Mouse (Mus musculus) heart, postnatal 14 days (tissue): ENCODE measurements around the gene Nck2. TPM values are rescaled to one million over a fixed set of nuclear protein-coding genes. Genes with fewer than 3 reads are reported as not detected.
A peak's percentile ranks its signal among the peaks of the same experiment; 100 is the strongest.

Source experiments
- DNase-seq, 2 experiments: peaks; one replicate each; pipeline ENCODE4 v3.0.0; 2021 to 2022
- intact Hi-C: fragments of 180-260 bp; cut with DNase I; formaldehyde crosslinking; loops from one replicate; pipeline ENCODE4 v1.15.1; 2025
- total RNA-seq, 2 experiments: library from RNA; stranded (reverse); gene quantifications; 2 replicates each; pipeline ENCODE4 v1.2.3; 2021

The Nck2 gene
- total RNA-seq, 2 experiments from 2014 or later: 21.0 to 22.4 TPM

DNA sequence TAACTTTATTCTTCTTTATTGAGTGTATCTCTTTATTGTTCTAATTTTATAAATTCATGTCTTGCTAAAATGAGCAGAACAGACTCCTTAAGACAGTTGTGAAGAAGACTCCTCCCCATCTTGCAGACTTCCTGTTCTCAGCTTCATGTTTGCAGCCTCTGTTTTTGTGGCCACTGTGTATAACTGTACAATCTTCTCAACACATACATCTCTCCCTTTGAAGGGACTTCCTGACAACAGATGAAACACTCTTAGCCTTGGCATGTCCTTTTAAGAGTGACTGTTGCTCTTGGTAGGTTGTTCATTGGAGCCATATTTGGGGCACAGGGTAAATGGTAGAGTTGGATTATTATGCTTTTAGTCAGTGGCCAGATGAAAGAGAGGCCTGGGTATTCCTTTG, 20.6 kb downstream of the Nck2 start:
- DNase-seq: no peak
- intact Hi-C loops: no loop called here

DNA sequence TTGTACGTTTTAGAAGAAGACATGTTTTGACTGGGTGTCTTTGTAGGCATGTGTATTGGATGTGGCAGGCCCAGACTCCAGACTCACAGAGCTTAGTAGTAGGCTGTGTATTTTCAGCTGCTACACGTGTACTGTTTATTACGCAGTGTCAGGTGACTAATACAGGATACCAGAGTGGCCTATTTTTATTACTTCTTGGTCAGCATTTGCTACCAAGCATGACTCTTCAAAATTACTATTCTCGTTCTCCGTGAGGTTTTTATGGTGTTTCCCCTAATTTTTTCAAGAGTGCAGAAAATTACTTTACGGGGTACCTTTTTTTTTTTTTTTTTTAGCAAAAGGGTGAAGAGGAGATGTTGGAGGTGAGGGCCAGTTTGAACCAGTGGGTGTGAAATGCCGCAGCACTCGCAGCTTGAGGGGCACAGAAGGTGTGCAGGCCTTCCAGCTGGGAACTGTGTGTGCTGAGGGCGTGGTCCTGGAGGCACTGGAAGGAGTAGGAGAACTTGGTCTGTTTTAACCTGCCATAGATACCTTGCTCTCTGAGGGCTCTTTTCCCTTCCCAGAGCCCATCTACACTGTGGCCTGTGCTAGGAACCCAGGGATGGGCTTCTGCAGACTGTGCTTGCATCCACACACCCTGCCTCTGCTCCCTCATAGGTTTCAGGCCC, 21.7 kb downstream of the Nck2 start:
- DNase-seq: no peak
- intact Hi-C loops: no loop called here

GRCm38 (mm10) chr1:43467656-43468055, 23.3 kb downstream of the Nck2 start:
- peak; percentile 23 to 36 for DNase-seq
- intact Hi-C loops: no loop called here

DNA sequence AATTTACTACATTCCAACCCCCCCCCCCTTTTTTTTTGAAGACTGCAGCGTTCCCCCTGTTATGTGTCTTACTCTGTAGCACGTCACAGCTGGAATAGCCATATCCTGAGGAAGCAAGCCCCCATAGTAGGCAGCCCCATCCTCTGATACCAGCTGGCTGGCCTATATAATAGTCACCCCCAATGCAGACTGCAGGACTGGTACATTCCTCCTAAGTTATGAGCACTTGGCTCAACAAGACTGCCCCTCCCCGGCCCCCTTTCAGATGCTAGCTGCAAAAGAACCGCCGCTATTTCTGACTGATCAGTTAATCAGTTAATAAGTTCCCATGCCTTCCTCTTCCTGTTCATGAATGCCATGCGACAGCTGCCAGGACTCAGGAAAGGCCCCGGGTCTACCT, 23.8 kb downstream of the Nck2 start:
- no peak for DNase-seq
- intact Hi-C loops: no loop called here

DNA sequence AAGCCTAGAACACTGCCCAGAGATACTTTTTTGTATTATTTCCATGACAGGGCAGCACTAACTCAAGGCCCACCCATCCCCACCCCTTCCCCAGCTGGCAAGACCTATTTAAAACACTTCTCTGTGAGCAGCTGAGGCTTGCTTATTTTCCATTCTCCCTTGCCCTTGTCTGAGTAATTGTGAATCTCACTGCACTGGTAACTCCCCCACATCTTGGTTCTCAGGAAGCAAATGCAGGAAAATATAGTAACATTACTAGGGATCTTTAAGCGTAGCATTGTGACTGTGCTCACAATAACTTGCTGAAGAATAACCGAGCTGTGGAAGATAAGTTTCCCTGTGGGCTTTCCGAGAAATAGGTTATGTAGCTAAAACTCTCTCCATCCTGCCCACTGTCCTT, 24.6 kb downstream of the Nck2 start:
- intact Hi-C loops: no loop called here

GRCm38 (mm10) chr1:43470421-43471179, 26.2 kb downstream of the Nck2 start:
- intact Hi-C loops: no loop called here
- DNase-seq: no peak

More for the DNA sequence above, 24.6 kb downstream of the Nck2 start:
- DNase-seq: no peak

- DNase-seq: no peak
- intact Hi-C loops: no loop called here
These were observed 27.0 kb downstream of the Nck2 start for GRCm38 (mm10) chr1:43471180-43472045.

DNA sequence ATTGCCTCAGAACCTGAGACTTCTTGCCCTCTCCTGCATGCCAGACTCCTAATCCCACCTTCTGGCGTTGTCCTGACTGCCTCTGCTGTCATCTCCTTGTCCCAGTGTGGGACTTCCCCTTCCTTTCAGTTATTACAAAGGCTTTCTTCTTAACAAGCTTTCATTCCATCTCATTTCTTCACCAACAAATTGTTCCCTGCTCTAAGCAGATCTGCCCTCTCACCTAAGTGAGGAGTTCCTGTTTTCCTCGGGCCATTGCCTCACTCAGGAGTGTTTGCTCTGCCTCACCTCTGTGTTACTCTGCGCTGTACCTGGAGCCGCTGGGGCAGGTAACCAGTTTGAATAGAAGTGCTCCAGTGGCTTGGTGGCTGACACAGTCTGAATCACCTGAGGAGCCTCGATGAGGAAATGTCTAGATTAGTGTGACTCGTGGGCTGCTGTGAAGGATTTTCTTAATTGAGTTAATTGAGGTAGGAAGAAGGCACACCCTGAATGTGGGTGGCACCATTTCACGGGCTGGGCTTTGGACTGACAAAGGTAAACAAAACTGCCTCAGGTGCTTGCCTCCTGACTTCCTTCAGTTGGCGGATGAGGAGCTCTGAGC, 27.8 kb downstream of the Nck2 start:
- DNase-seq: no peak
- intact Hi-C loops: no loop called here

- intact Hi-C loops: no loop called here
- no peak for DNase-seq
These were observed 29.6 kb downstream of the Nck2 start for GRCm38 (mm10) chr1:43473734-43474534.

- intact Hi-C loops: no loop called here
These were observed 30.4 kb downstream of the Nck2 start for GRCm38 (mm10) chr1:43474535-43475409.

GRCm38 (mm10) chr1:43477954-43478353, 33.6 kb downstream of the Nck2 start:
- DNase-seq: no peak
- intact Hi-C loops: no loop called here

More at GRCm38 (mm10) chr1:43474535-43475409, 30.4 kb downstream of the Nck2 start:
- DNase-seq: peak; percentile 13 to 28

- intact Hi-C loops: no loop called here
- no peak for DNase-seq
These were observed 40.8 kb downstream of the Nck2 start for GRCm38 (mm10) chr1:43485204-43485603.

DNA sequence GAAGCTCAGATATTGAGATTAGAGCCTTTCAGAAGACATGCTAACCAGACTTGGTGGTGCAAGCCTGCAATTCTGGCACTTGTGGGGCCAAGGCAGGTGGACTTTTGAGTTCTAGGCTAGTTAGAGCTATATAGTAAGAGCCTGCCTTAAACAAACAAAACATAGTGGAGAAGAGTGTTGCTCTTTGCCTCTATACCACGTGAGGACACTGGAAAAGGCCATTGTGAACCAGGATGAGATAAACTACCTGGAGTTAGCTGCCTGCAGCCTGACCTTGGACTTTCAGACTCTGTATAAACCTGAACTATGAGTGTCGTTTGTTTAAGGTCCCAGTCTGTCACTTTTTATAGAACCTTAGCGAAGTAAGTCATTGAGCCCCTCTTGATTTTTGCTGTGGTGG, 42.1 kb downstream of the Nck2 start:
- intact Hi-C loops: no loop called here

GRCm38 (mm10) chr1:43486956-43487722, 42.8 kb downstream of the Nck2 start:
- DNase-seq: no peak

More for the DNA sequence above, 42.1 kb downstream of the Nck2 start:
- no peak for DNase-seq

DNA sequence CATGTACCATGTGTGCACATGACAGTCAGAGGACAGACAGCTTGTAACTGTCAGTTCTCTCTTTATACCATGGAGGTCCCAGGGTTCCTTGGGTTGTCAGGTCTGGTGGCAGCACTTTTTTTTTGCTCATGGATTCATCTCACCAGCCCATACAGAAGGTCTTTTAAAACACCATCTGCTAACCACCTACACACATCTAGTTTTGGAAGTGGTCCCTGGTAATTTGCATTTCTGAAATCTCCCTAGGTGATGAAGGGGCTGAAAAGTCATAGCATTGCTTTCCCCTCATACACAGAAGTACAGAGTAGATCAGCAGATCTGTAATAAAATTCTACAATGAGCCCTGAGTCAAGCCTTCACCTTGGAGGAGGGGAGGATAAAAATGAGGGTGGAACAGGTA, 44.9 kb downstream of the Nck2 start:
- intact Hi-C loops: no loop called here
- DNase-seq: no peak

More at GRCm38 (mm10) chr1:43486956-43487722, 42.8 kb downstream of the Nck2 start:
- intact Hi-C loops: no loop called here

DNA sequence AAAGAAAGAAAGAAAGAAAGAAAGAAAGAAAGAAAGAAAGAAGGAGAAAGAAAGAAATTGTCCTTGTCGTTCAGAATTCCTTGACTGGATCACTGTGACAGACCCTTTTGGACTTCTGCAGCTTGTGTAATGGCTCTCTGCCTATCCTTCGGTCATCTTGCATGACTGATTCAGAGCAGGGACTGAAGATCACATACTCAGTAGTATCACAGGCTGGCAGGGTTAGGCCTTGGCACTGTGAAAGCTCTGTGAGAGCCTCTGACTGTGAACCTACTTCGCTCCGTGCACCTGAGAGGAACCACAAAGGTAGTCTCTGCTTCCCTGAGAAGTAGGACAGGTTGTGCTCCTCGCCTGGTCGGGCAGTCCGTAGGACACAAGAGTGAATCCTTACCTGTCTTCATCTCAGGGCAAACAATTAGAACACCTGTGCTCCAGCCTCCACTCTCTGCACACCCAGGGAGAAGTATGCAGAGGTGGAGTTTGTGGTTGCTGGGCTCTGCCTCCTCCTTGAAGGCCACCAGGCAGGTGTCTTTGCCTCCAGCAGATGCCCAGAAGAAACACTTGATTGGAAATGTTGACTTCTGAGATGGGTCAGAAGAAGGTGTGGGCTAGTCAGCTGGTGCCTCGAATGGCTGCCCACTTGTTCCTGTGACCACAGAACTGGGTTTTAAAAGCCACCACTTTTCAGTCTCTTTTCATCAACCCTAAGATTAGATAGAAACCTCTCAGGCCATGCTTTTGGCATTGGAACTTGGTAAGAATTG, 47.3 kb downstream of the Nck2 start:
- intact Hi-C loops: no loop called here

GRCm38 (mm10) chr1:43492803-43493437, 48.5 kb downstream of the Nck2 start:
- no peak for DNase-seq
- intact Hi-C loops: no loop called here

More for the DNA sequence above, 47.3 kb downstream of the Nck2 start:
- no peak for DNase-seq
